Mouse (Mus musculus) T-cell, adult 2 months (primary cell): Measurements from ENCODE around the gene Akr1c19.

Source experiments
- DNase-seq: peaks from one replicate; pipeline ENCODE4 v3.0.0; 2022; ENCODE audit warnings: low spot score

The Akr1c19 gene

DNA sequence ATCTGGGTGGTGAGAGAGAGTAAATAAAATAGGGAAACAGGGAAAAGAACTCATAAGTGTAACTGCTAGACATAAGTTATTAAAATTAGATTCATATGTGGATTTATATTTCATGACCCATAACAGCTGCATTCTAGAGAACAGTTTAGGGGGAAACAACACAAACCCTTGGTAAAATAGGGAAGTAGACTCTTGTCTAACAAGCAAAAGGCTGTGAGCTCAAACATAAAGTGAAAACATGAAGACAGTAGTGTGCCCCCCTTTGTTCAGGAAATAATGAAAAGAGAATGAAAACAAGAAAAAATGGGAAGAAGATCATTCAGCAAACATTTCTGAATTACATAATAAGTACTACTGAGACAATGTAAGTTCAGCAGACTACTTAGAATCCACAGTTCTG is 42.4 kb downstream of the Akr1c19 start:
- no peak for DNase-seq

DNA sequence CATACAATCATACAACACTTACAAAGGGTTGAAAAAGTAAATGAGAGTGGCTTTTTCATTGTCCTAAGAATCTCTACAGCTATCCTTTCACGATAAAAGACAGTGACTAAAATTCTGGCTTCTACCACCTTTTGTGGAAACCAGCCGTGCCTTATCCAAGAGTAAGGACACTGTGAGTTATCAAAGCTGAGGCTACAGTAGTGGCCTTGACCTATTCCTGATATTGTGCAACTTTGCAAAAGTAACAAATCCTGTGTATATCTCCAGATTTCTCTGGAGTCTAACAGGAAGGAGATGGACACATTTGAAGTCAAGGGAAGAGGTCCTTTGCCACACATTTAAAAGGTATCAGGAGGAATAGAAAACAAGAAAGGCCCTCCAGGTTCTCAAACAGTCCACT is 49.0 kb downstream of the Akr1c19 start:
- DNase-seq, result no peak

DNA sequence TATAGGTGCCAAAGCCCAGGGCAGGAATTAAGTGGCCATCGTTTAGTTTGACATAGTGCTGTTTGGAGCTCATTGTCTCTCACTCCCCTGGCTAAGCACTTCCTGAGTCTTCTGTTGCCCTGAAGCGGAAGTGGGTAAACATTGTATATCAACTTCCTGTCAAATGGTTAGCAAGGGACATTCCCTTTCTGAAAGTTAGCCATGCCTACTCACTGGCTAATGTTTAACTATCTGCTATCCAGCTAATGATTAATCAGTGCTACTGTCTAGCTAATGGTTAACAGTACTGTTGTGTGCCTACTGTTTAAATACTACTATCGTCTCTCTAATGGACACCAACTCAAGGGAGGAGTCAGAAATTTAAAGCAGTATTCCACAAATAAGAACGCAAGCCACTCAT is 50.8 kb downstream of the Akr1c19 start, which contains the start of gene Akr1c12:
Gene Akr1c12, minus strand, starts transcription at position 150 of the 400 bp plus-strand sequence.
- peak; percentile 18 for DNase-seq

- no peak for DNase-seq
These were observed 53.2 kb downstream of the Akr1c19 start for GRCm38 (mm10) chr13:4281471-4282412.

- DNase-seq, result no peak
These were observed 68.5 kb downstream of the Akr1c19 start for GRCm38 (mm10) chr13:4296991-4297390.
